Mouse (Mus musculus) liver, embryonic 11.5 days (tissue): ENCODE results near the gene Hdc. TPM values are rescaled to one million over a fixed set of nuclear protein-coding genes. Genes with fewer than 3 reads are reported as not detected.
A peak's percentile ranks its signal among the peaks of the same experiment; 100 is the strongest.
"Not testable (repeated sequence)": the region's sequence is repeated elsewhere in the genome, so short reads cannot be mapped to it uniquely, and the experiment has no call there.

Source experiments
- ATAC-seq: fragments of 200-750 bp; cut with Nextera tagmentation; replicated peaks from 2 replicates; pipeline ENCODE4 v1.8.0; 2017; ENCODE audit warnings: moderate number of reproducible peaks, mild to moderate bottlenecking, moderate TSS enrichment, moderate library complexity; ENCODE audit not compliant: low FRiP score
- DNase-seq: peaks from one replicate; pipeline ENCODE4 v3.0.0-alpha.2; 2017; ENCODE audit warnings: low spot score
- H3K27ac ChIP-seq: fragments of 300-500 bp; sonication (generic); 2 replicates; pipeline ENCODE4 v1.5.1; 2014; ENCODE audit warnings: mild to moderate bottlenecking, low read depth, low read length, control low read depth
- H3K27me3 ChIP-seq: fragments of 300-500 bp; sonication (generic); replicated peaks from 2 replicates; pipeline ENCODE4 v1.6.1; 2014; ENCODE audit warnings: low read length, mixed read lengths; ENCODE audit not compliant: control insufficient read depth, insufficient read depth
- H3K36me3 ChIP-seq: fragments of 300-500 bp; sonication (generic); 2 replicates; pipeline ENCODE4 v1.6.1; 2014; ENCODE audit warnings: mild to moderate bottlenecking, low read length, moderate library complexity, mixed read lengths; ENCODE audit not compliant: control insufficient read depth, insufficient read depth
- H3K4me1 ChIP-seq: fragments of 300-500 bp; sonication (generic); replicated peaks from 2 replicates; pipeline ENCODE4 v1.6.1; 2014; ENCODE audit warnings: low read length, mixed read lengths; ENCODE audit not compliant: control insufficient read depth, insufficient read depth
- H3K4me2 ChIP-seq: fragments of 300-500 bp; sonication (generic); 2 replicates; pipeline ENCODE4 v1.6.1; 2014; ENCODE audit warnings: mild to moderate bottlenecking, control low read depth, moderate library complexity
- H3K4me3 ChIP-seq: fragments of 300-500 bp; sonication (generic); 2 replicates; pipeline ENCODE4 v1.5.1; 2014; ENCODE audit warnings: low read depth, low read length, control low read depth
- H3K9ac ChIP-seq: fragments of 300-500 bp; sonication (generic); 2 replicates; pipeline ENCODE4 v1.6.1; 2014; ENCODE audit warnings: low read depth, low read length, control low read depth
- H3K9me3 ChIP-seq: fragments of 300-500 bp; sonication (generic); 2 replicates; pipeline ENCODE4 v1.6.1; 2016; ENCODE audit warnings: low read length, inconsistent platforms, mixed read lengths; ENCODE audit not compliant: control insufficient read depth
- WGBS: fragments of 180-500 bp; shearing (Covaris S2); extraction: QIAGEN DNeasy Blood & Tissue Kit; methylation state at CpG from one replicate; pipeline ENCODE4 v1.1.7; 2014; 5-methylcytosine and 5-hydroxymethylcytosine counted together
- polyA plus RNA-seq: library from polyadenylated mRNA; unstranded; fragments of >200 nt; fragmentation: Nextera tagmentation; extraction: Ambion mirVana; gene quantifications from 2 replicates; pipeline ENCODE4 v1.2.1, GENCODE M21; 2014

Gene Hdc
- polyA plus RNA-seq, 1 experiment from 2014 or later, result 7.4 TPM

- peaks cover 6% of the 10 kb centered on the region for H3K4me1 ChIP-seq
- peaks cover 22% of the 10 kb centered on the region for H3K36me3 ChIP-seq
- H3K4me3 ChIP-seq, result no peak overlapping the region
- DNase-seq (no peak), ATAC-seq (peak; percentile 76)
- no peak overlapping the region for H3K9ac ChIP-seq
- H3K27me3 ChIP-seq, result no peaks in the 10 kb centered on the region
- WGBS, result 63% methylated on average over 12 of the region's 12 CpGs
- H3K9me3 ChIP-seq, result no peaks in the 10 kb centered on the region; the same call in 1 of the 2 replicates
- no peak overlapping the region for H3K27ac ChIP-seq
- peak overlapping the region; percentile 34 for H3K4me2 ChIP-seq
Measured at GRCm38 (mm10) chr2:126635939-126636823, 17.1 kb upstream of the Hdc start.

DNA sequence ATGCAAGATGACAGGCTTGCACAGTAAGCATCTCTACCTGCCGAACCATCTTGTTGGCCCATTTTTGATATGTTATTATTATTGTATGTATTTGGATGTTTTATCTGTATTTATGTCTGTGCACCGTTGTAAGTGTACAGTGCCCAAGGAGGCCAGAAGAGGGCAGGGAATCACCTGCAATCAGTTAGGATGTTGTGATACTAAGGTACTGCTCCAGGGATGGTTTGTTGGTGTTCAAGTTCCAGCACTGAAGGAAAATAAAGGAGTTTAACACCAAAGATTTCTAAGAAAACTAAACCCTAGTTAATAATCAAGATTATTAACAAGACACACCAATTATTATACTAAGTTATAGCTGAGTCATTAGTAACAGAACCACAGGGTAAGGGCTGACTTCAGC is 14.1 kb upstream of the Hdc start:
- Histone ChIP-seq H3K27ac (no peak overlapping the region), H3K4me3 (no peak overlapping the region), H3K9me3 (no peaks in the 10 kb centered on the region), H3K27me3 (no peaks in the 10 kb centered on the region), H3K9ac (no peak overlapping the region), H3K4me1 (peaks cover 6% of the 10 kb centered on the region), H3K36me3 (peaks cover 10% of the 10 kb centered on the region; the same call in 1 of the 2 replicates), H3K4me2 (no peak overlapping the region)
- ATAC-seq, result no peak
- WGBS, result 76% methylated on average over 2 of the region's 2 CpGs
- DNase-seq, result no peak

- DNase-seq (no peak), ATAC-seq (no peak)
- no peaks in the 10 kb centered on the region for H3K4me1 ChIP-seq
- H3K4me3 ChIP-seq, result no peak overlapping the region
- no peaks in the 10 kb centered on the region for H3K27me3 ChIP-seq
- 85% methylated on average over 9 of the region's 9 CpGs for WGBS
- H3K9me3 ChIP-seq, result no peaks in the 10 kb centered on the region
- no peak overlapping the region for H3K9ac ChIP-seq
- peaks cover 5% of the 10 kb centered on the region for H3K36me3 ChIP-seq
- H3K27ac ChIP-seq, result no peak overlapping the region
- no peak overlapping the region for H3K4me2 ChIP-seq
Measured at GRCm38 (mm10) chr2:126628455-126628995, 9.4 kb upstream of the Hdc start.

DNA sequence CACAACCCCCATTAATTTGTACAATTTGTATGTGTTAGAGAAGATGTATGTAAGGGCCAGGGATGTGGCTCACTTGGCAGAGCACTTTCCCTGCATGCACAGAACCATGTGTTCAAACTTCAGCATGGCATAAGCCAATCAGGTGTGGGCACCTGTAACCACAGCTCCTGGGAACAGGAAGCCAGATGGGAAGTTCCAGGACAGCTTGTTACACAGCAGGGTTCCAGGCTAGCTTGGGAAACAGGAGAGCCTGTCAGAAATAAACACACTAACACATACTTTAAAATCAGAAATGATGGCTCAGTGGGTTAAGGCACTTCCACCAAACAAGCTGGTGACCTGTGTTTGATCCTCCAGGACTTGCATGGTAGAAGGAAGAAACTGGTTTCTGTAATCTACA is 4.0 kb upstream of the Hdc start:
- Histone ChIP-seq H3K4me2 (no peak overlapping the region), H3K4me3 (no peak overlapping the region), H3K27me3 (no peaks in the 10 kb centered on the region), H3K4me1 (0 out of 2 replicates have a peak, but pooled peaks cover 5% of the 10 kb centered on the region), H3K9ac (no peak overlapping the region), H3K36me3 (no peaks in the 10 kb centered on the region; the same call in 1 of the 2 replicates), H3K9me3 (no peaks in the 10 kb centered on the region), H3K27ac (no peak overlapping the region)
- no peak for DNase-seq
- no peak for ATAC-seq

- no peak for DNase-seq
- no peak overlapping the region for H3K27ac ChIP-seq
- H3K36me3 ChIP-seq, result no peaks in the 10 kb centered on the region; the same call in 1 of the 2 replicates
Measured at GRCm38 (mm10) chr2:126622455-126622854, 3.4 kb upstream of the Hdc start.

DNA sequence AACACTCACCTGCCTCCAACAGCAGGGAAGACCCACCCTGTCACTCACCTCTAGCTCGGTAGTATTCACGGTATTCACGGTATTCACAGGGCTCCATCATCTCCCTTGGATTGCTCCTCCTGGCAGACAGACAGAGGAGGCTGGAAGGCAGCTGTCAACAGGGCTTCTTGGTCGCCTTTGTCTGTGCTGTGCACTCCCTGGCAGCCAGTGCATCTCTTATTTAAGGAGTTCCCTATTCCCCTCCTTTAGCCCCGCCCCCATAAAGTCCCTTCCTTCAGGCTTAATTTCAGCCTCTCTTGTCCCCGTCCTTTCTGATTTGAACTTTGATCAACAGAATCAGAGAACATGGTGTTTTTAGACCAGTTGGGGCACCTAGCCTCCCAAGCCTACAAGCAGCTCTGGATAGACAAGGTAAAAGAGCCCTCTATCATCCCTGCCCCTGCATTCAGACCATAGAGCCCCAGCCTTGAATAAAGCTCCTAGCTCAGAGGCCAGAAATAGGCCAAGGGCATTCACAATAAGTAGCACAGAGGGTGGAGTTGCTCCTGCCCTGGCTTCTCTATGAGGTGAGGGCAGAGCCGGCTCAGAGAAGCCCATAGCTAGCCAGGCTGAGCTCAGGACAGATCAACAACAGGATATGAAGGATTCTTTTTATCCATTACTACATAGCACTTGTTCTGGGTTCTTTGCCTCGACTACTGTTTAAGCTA is 474 bp downstream of the Hdc start:
- no peak for DNase-seq
- WGBS, result 24% methylated on average over 8 of the region's 8 CpGs

More at GRCm38 (mm10) chr2:126622455-126622854, 3.4 kb upstream of the Hdc start:
- H3K4me1 ChIP-seq, result 0 out of 2 replicates have a peak, but pooled peaks cover 5% of the 10 kb centered on the region
- H3K9ac ChIP-seq, result no peak overlapping the region
- H3K4me2 ChIP-seq, result no peak overlapping the region
- no peak overlapping the region for H3K4me3 ChIP-seq
- no peaks in the 10 kb centered on the region for H3K27me3 ChIP-seq
- 61% methylated on average over 2 of the region's 2 CpGs for WGBS
- ATAC-seq, result no peak
- H3K9me3 ChIP-seq, result no peaks in the 10 kb centered on the region

DNA sequence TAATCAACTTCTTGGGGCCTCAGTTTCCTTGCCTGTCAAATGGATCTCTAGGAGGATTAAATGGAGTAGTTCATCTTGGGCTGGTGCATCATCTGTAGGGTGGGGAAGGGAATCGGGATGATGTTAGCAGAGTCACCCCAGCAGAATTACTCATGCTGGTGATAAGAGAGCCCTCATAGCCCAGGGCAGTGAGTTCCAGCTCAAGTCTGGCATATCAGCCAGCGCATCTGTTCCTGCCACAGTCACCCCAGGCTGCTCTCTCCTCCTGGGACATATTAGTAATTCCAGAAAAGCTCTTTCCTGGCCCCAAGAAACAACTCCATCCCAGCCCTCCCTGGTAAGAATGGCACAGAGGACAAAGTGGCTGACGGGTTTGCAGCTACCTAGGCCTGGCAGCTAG is 3.7 kb downstream of the Hdc start:
- Histone ChIP-seq H3K36me3 (no peaks in the 10 kb centered on the region), H3K27ac (no peak overlapping the region), H3K9me3 (no peaks in the 10 kb centered on the region), H3K4me3 (no peak overlapping the region), H3K27me3 (no peaks in the 10 kb centered on the region), H3K4me2 (no peak overlapping the region), H3K4me1 (0 out of 2 replicates have a peak, but pooled peaks cover 5% of the 10 kb centered on the region), H3K9ac (no peak overlapping the region)
- WGBS, result 75% methylated on average over 3 of the region's 3 CpGs
- DNase-seq (no peak), ATAC-seq (no peak)

More for the DNA sequence above, 474 bp downstream of the Hdc start:
- 0 out of 2 replicates have a peak, but pooled peaks cover 5% of the 10 kb centered on the region for H3K4me1 ChIP-seq
- H3K9me3 ChIP-seq, result no peaks in the 10 kb centered on the region
- no peak for ATAC-seq
- peak overlapping the region; percentile 13 for H3K4me2 ChIP-seq
- no peaks in the 10 kb centered on the region for H3K27me3 ChIP-seq
- H3K27ac ChIP-seq, result no peak overlapping the region
- no peak overlapping the region for H3K9ac ChIP-seq
- no peak overlapping the region for H3K4me3 ChIP-seq
- no peaks in the 10 kb centered on the region for H3K36me3 ChIP-seq

DNA sequence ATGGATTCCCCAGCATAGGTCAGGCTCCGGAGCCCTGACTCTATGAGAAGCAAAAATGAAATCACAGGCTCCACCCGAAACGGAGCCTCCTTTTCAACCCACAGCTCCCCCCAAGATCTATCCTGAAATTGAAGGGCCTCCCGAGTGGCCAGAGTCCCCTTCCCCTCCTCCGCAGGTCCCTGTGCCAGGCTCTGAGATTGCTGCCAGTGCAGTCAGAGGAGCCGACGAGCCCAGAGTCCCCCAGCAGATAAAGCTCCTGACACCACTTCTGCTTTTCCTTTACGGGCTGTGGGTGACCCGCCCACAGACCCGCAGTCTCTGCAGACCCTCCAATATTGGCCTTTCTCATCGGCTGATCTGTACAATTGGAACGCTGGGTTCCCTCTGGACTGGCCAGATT is 9.5 kb downstream of the Hdc start:
- H3K27ac ChIP-seq, ATAC-seq, DNase-seq, H3K36me3 ChIP-seq, H3K9ac ChIP-seq, H3K4me2 ChIP-seq, H3K4me1 ChIP-seq, H3K9me3 ChIP-seq, H3K4me3 ChIP-seq, H3K27me3 ChIP-seq: not testable (repeated sequence)
- 38% methylated on average over 12 of the region's 12 CpGs for WGBS
